Mouse (Mus musculus) left cerebral cortex, adult 6 months (tissue): Measurements from ENCODE around the gene Bcar3. TPM values are rescaled to one million over a fixed set of nuclear protein-coding genes. Genes with fewer than 3 reads are reported as not detected.

Experiments used
- long read RNA-seq, 2 experiments: library from polyadenylated mRNA; unstranded; transcript quantifications; one replicate each; pipeline ENCODE4 v2.0.0; 2019 to 2020
- polyA plus RNA-seq: library from polyadenylated mRNA; unstranded; fragments of <200 nt; fragmentation: Nextera tagmentation; gene quantifications from 2 replicates; pipeline ENCODE4 v1.2.3, GENCODE M21; 2021

The Bcar3 gene
- 8.1 and 8.6 TPM in 2 replicates for polyA plus RNA-seq
- long read RNA-seq, experiment 1, transcript Bcar3-201 (12 exons, 3,311 nt) = major isoform, 64 of 97 reads
- long read RNA-seq, experiment 1, partial matches to known transcripts = 12 of 97 reads
- long read RNA-seq, experiment 1, other reads (novel, unspliced or antisense) = 21 of 97 reads
- long read RNA-seq, experiment 2, partial matches to known transcripts = 13 of 18 reads
- long read RNA-seq, experiment 2, other reads (novel, unspliced or antisense) = 2 of 18 reads

GRCm38 (mm10) chr3:122293954-122294850 is at the start of gene Bcar3:
Gene Bcar3, plus strand, starts transcription at chr3:122294136.

GRCm38 (mm10) chr3:122245215-122245877 is 48.6 kb upstream of the Bcar3 start, which contains the start of gene Gclm:
Gene Gclm, plus strand, starts transcription at chr3:122245557.

GRCm38 (mm10) chr3:122274241-122275024 is 19.5 kb upstream of the Bcar3 start, which contains the start of gene Dnttip2:
Gene Dnttip2, plus strand, starts transcription at chr3:122274388.

Other genes with a start within 250 kb of the Bcar3 start
- gene Abca4, start 249.7 kb upstream of the Bcar3 start, polyA plus RNA-seq = 0.14 and 0.54 TPM in 2 replicates
- gene Gclm, start 48.6 kb upstream of the Bcar3 start, polyA plus RNA-seq = 31.7 and 125 TPM in 2 replicates
- gene Dnttip2, start 19.7 kb upstream of the Bcar3 start, polyA plus RNA-seq = 23.8 and 32.6 TPM in 2 replicates